Mouse (Mus musculus): ENCODE measurements around the gene Spin4. TPM values are rescaled to one million over a fixed set of nuclear protein-coding genes. Genes with fewer than 3 reads are reported as not detected.

The Spin4 gene
- 7.7 and 8.2 TPM in 2 replicates for polyA plus RNA-seq (2016; fragmentation: Nextera tagmentation; extraction: Ambion mirVana)

- Histone ChIP-seq H3K27ac (replicated peaks) (peak within 1 kb of the TSS; percentile 85), H3K27me3 (no peaks in the 10 kb centered on the region; the same call in 1 of the 2 replicates), H3K9ac (replicated peaks) (peak within 1 kb of the TSS; percentile 59), H3K4me3 (peak within 1 kb of the TSS; percentile 50), H3K4me1 (no peaks in the 10 kb centered on the region), H3K4me2 (replicated peaks) (peak within 1 kb of the TSS; percentile 57), H3K9me3 (no peaks in the 10 kb centered on the region), H3K36me3 (no peaks in the 10 kb centered on the region)
- ATAC-seq (ENCODE audit: low FRiP score, low read depth), result peak; percentile 95
- 15% methylated on average over 30 of the region's 30 CpGs for WGBS
Observed at GRCm38 (mm10) chrX:95026361-95026892, at the start of gene Spin4. Spin4 (minus strand) TSS chrX:95026682.

GRCm38 (mm10) chrX:95027907-95028306, 1.4 kb upstream of the Spin4 start:
- H3K9me3 ChIP-seq, result no peaks in the 10 kb centered on the region
- H3K9ac ChIP-seq (replicated peaks), result no peak overlapping the region
- no peaks in the 10 kb centered on the region; the same call in 1 of the 2 replicates for H3K27me3 ChIP-seq
- no peaks in the 10 kb centered on the region for H3K36me3 ChIP-seq
- H3K27ac ChIP-seq (replicated peaks), result no peak overlapping the region
- no peak overlapping the region for H3K4me2 ChIP-seq (replicated peaks)
- H3K4me3 ChIP-seq, result no peak overlapping the region
- ATAC-seq (ENCODE audit: low FRiP score, low read depth), result no peak
- H3K4me1 ChIP-seq, result no peaks in the 10 kb centered on the region
- 71% methylated on average over 5 of the region's 5 CpGs for WGBS

- ATAC-seq (ENCODE audit: low FRiP score, low read depth), result peak; percentile 57
- Histone ChIP-seq H3K4me2 (replicated peaks) (peak overlapping the region; percentile 57), H3K4me3 (peak overlapping the region; percentile 50), H3K27ac (replicated peaks) (peak overlapping the region; percentile 85), H3K9me3 (no peaks in the 10 kb centered on the region), H3K9ac (replicated peaks) (peak overlapping the region; percentile 59), H3K27me3 (no peaks in the 10 kb centered on the region; the same call in 1 of the 2 replicates), H3K36me3 (no peaks in the 10 kb centered on the region), H3K4me1 (no peaks in the 10 kb centered on the region)
- 24% methylated on average over 23 of the region's 23 CpGs for WGBS
Observed at GRCm38 (mm10) chrX:95025779-95026360, 612 bp downstream of the Spin4 start.

GRCm38 (mm10) chrX:95012033-95012432, 14.4 kb downstream of the Spin4 start:
- no peak for ATAC-seq (ENCODE audit: low FRiP score, low read depth)

GRCm38 (mm10) chrX:94998845-94999244, 27.6 kb downstream of the Spin4 start:
- Histone ChIP-seq H3K4me2 (replicated peaks) (no peak overlapping the region), H3K9ac (replicated peaks) (no peak overlapping the region), H3K4me3 (no peak overlapping the region), H3K4me1 (no peaks in the 10 kb centered on the region), H3K9me3 (no peaks in the 10 kb centered on the region), H3K27ac (replicated peaks) (no peak overlapping the region), H3K27me3 (no peaks in the 10 kb centered on the region), H3K36me3 (no peaks in the 10 kb centered on the region)
- 92% methylated on average over 11 of the region's 11 CpGs for WGBS
- ATAC-seq (ENCODE audit: low FRiP score, low read depth), result no peak

More at GRCm38 (mm10) chrX:95012033-95012432, 14.4 kb downstream of the Spin4 start:
- WGBS, result 27% methylated on average over 4 of the region's 4 CpGs
- Histone ChIP-seq H3K9ac (replicated peaks) (no peak overlapping the region), H3K27me3 (peaks cover 1% of the 10 kb centered on the region; the same call in 1 of the 2 replicates), H3K4me3 (no peak overlapping the region), H3K27ac (replicated peaks) (no peak overlapping the region), H3K9me3 (no peaks in the 10 kb centered on the region), H3K36me3 (no peaks in the 10 kb centered on the region), H3K4me1 (no peaks in the 10 kb centered on the region), H3K4me2 (replicated peaks) (no peak overlapping the region)

- Histone ChIP-seq H3K27ac (replicated peaks) (no peak overlapping the region), H3K4me1 (no peaks in the 10 kb centered on the region), H3K9ac (replicated peaks) (no peak overlapping the region), H3K27me3 (peaks cover 17% of the 10 kb centered on the region), H3K9me3 (no peaks in the 10 kb centered on the region), H3K4me2 (replicated peaks) (no peak overlapping the region), H3K4me3 (no peak overlapping the region), H3K36me3 (no peaks in the 10 kb centered on the region)
- WGBS, result 33% methylated on average over 3 of the region's 3 CpGs
- ATAC-seq (ENCODE audit: low FRiP score, low read depth), result no peak
Observed at GRCm38 (mm10) chrX:94994113-94994512, 32.4 kb downstream of the Spin4 start.

- WGBS, result 69% methylated on average over 2 of the region's 2 CpGs
- Histone ChIP-seq H3K36me3 (no peaks in the 10 kb centered on the region), H3K9ac (replicated peaks) (no peak overlapping the region), H3K27ac (replicated peaks) (no peak overlapping the region), H3K9me3 (no peaks in the 10 kb centered on the region), H3K4me2 (replicated peaks) (peak overlapping the region; percentile 55), H3K4me1 (no peaks in the 10 kb centered on the region), H3K4me3 (no peak overlapping the region), H3K27me3 (peaks cover 17% of the 10 kb centered on the region)
- peak; percentile 27; the same call in 1 of the 2 replicates for ATAC-seq (ENCODE audit: low FRiP score, low read depth)
Observed at GRCm38 (mm10) chrX:94990903-94991302, 35.6 kb downstream of the Spin4 start.

GRCm38 (mm10) chrX:94990080-94990825, 36.2 kb downstream of the Spin4 start:
- Histone ChIP-seq H3K4me2 (replicated peaks) (peak overlapping the region; percentile 55), H3K4me1 (no peaks in the 10 kb centered on the region), H3K36me3 (no peaks in the 10 kb centered on the region), H3K4me3 (peak overlapping the region; percentile 37), H3K9ac (replicated peaks) (peak overlapping the region; percentile 41; the same call in 1 of the 2 replicates), H3K9me3 (no peaks in the 10 kb centered on the region), H3K27me3 (peaks cover 17% of the 10 kb centered on the region), H3K27ac (replicated peaks) (no peak overlapping the region)
- WGBS, result 23% methylated on average over 29 of the region's 29 CpGs
- peak; percentile 91 for ATAC-seq (ENCODE audit: low FRiP score, low read depth)

Other genes with a start within 250 kb of the Spin4 start
- gene Arhgef9, start 170.2 kb upstream of the Spin4 start, polyA plus RNA-seq (2016; fragmentation: Nextera tagmentation; extraction: Ambion mirVana), result 23.9 and 26.9 TPM in 2 replicates

Data from midbrain, embryonic 12.5 days (tissue).